Mouse (Mus musculus) heart, postnatal 0 days (tissue): ENCODE measurements at regions not wholly inside any gene's neighbourhood (a gene's known extent, or its start where the extent isn't known, plus 50 kb on each side); places are given as distances from the start of the nearest gene placed in this dataset.

Experiments used
- CTCF ChIP-seq: IDR thresholded peaks from 2 replicates; pipeline ENCODE4 v1.5.1; 2016; ENCODE audit warnings: antibody characterized with exemption, control low read depth, low read depth
- EP300 ChIP-seq: IDR thresholded peaks from 2 replicates; pipeline ENCODE4 v1.6.1; 2016; ENCODE audit warnings: antibody characterized with exemption, low read depth

DNA sequence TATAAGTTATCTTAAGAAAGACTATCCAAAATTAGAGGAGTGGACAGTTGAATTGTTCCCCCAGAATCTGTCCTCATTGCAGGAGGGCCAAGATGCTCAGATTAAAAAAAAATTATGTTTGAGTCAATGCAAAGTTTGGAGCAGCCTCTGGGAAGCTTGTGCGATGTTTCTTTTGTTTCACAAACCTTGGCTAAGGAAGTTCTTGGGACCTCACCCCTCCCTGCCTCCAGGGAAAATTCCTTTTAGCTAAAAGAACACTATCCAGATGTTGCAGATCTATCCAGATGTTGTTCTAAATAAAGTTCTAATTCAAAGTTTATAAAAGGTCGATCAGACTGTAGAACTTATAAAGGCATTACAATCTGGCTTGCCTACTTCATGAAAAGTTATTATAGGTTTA, 160.8 kb downstream of the Hira start:
- TF ChIP-seq EP300 (no peak), CTCF (no peak)
